8 mouse cellular contexts compared by ENCODE assay signal in genomic region chr10:82985700-82986131, GRCm38 (mm10). TPM values are rescaled to one million over a fixed set of nuclear protein-coding genes. Genes with fewer than 3 reads are reported as not detected.
A peak's percentile ranks its signal among the peaks of the same experiment; 100 is the strongest.
DNase-seq lines count a peak whose midpoint lies in the region; ATAC-seq and TF ChIP-seq lines count a peak whose summit lies in the region.

No protein-coding gene starts in this region.

- DNase-seq in 416B (ENCODE audit: low read depth) (peak; percentile 72), R1 (ENCODE audit: low read depth, low spot score) (peak; percentile 60)
- DNase-seq in cerebellum, postnatal 25 days = peak; percentile 77 to 78
- peak; percentile 58 for DNase-seq in kidney, postnatal 14 days
- DNase-seq in thymus, postnatal 25 days = peak; percentile 68

- H3K9ac ChIP-seq in heart, embryonic 13.5 days = peak overlapping the region; percentile 90
- peak overlapping the region; percentile 89 for H3K9ac ChIP-seq in liver, embryonic 15.5 days

- TF ChIP-seq CTCF in olfactory bulb, adult 2 months (IDR thresholded peaks at IDR 0.05; ENCODE audit: insufficient read depth, low read depth, low read length) = no peak

- peak overlapping the region; percentile 88 for H3K27ac ChIP-seq in heart, embryonic 13.5 days (replicated peaks)
- peak overlapping the region; percentile 91 for H3K27ac ChIP-seq in liver, embryonic 15.5 days (replicated peaks)
- peak overlapping the region; percentile 55; the same call in 1 of the 2 replicates for H3K27ac ChIP-seq in olfactory bulb, adult 2 months (ENCODE audit: insufficient read depth, low read depth, low read length)

- H3K27me3 ChIP-seq in heart, embryonic 13.5 days (replicated peaks) = peaks cover 36% of the 10 kb centered on the region
- peaks cover 57% of the 10 kb centered on the region for H3K27me3 ChIP-seq in liver, embryonic 15.5 days

- 1% methylated on average over 32 of the region's 32 CpGs for WGBS in heart, embryonic 13.5 days
- WGBS in liver, embryonic 15.5 days (ENCODE audit: insufficient replicate concordance) = under 1% methylated on average over 32 of the region's 32 CpGs
- 0% methylated on average over 32 of the region's 32 CpGs for WGBS in olfactory bulb, adult 2 months

- no peaks in the 10 kb centered on the region for H3K36me3 ChIP-seq in heart, embryonic 13.5 days
- H3K36me3 ChIP-seq in liver, embryonic 15.5 days (replicated peaks) = no peaks in the 10 kb centered on the region

- H3K9me3 ChIP-seq in heart, embryonic 13.5 days = no peaks in the 10 kb centered on the region
- no peaks in the 10 kb centered on the region for H3K9me3 ChIP-seq in liver, embryonic 15.5 days (replicated peaks)

- H3K4me1 ChIP-seq in heart, embryonic 13.5 days = peaks cover 50% of the 10 kb centered on the region
- H3K4me1 ChIP-seq in liver, embryonic 15.5 days (replicated peaks) = peaks cover 60% of the 10 kb centered on the region
- peaks cover 17% of the 10 kb centered on the region for H3K4me1 ChIP-seq in olfactory bulb, adult 2 months (ENCODE audit: control insufficient read depth, insufficient read depth, low read length)

- ATAC-seq in heart, embryonic 13.5 days (ENCODE audit: extremely low read depth, insufficient number of reproducible peaks, low FRiP score, low TSS enrichment) = peak; percentile 33; the same call in 1 of the 2 replicates
- peak; percentile 45 for ATAC-seq in liver, embryonic 15.5 days (ENCODE audit: insufficient read depth)

- TF ChIP-seq POLR2A in olfactory bulb, adult 2 months (IDR thresholded peaks at IDR 0.05; ENCODE audit: insufficient read depth, low read depth, low read length) = no peak

- H3K4me3 ChIP-seq in heart, embryonic 13.5 days = peak overlapping the region; percentile 88
- peak overlapping the region; percentile 93 for H3K4me3 ChIP-seq in liver, embryonic 15.5 days (replicated peaks)
- peak overlapping the region; percentile 58 for H3K4me3 ChIP-seq in olfactory bulb, adult 2 months (ENCODE audit: insufficient read depth, low read depth, low read length)

- peak overlapping the region; percentile 75 for H3K4me2 ChIP-seq in heart, embryonic 13.5 days
- H3K4me2 ChIP-seq in liver, embryonic 15.5 days = peak overlapping the region; percentile 95

RNA-seq across cellular contexts. Expression of gene Chst11, which starts 0.4 kb away (rescaled TPM):
- polyA plus RNA-seq in heart, embryonic 13.5 days (2015; fragmentation: Nextera tagmentation; extraction: Ambion mirVana) = 2.4 TPM in 2 replicates
- 1.2 TPM in 2 replicates for polyA plus RNA-seq in liver, embryonic 15.5 days (2015; fragmentation: Nextera tagmentation; extraction: Ambion mirVana)
- not detected in 2 replicates for polyA plus RNA-seq in olfactory bulb, adult 2 months (2012; ENCODE audit: insufficient read depth, insufficient read length, low replicate concordance, missing spikeins)

Comparison
In these comparisons a context has a peak if more than half of its experiments do, and no peak if none do; other contexts are left out.
1. Peak in every context shown above with its lines: DNase-seq, ATAC-seq, H3K4me3 ChIP-seq and H3K27ac ChIP-seq.